Mouse (Mus musculus): ENCODE measurements at regions not wholly inside any gene's neighbourhood (a gene's known extent, or its start where the extent isn't known, plus 50 kb on each side); places are given as distances from the start of the nearest gene placed in this dataset.

GRCm38 (mm10) chr4:91051913-91052312 is 348.7 kb downstream of the Elavl2 start:
- no peak for DNase-seq (ENCODE audit: low spot score)

- DNase-seq (ENCODE audit: low spot score) = no peak
These were observed 371.1 kb downstream of the Elavl2 start for GRCm38 (mm10) chr4:91029462-91029861.

GRCm38 (mm10) chr4:91028013-91028626 is 372.5 kb downstream of the Elavl2 start:
- DNase-seq (ENCODE audit: low spot score) = no peak

- no peak for DNase-seq (ENCODE audit: low spot score)
These were observed 404.0 kb downstream of the Elavl2 start for GRCm38 (mm10) chr4:90996388-90997092.

- DNase-seq (ENCODE audit: low spot score) = no peak
These were observed 435.9 kb downstream of the Elavl2 start for GRCm38 (mm10) chr4:90964658-90965057.

- no peak for DNase-seq (ENCODE audit: low spot score)
These were observed 456.7 kb downstream of the Elavl2 start for GRCm38 (mm10) chr4:90943687-90944385.

GRCm38 (mm10) chr4:90917312-90918107 is 483.1 kb downstream of the Elavl2 start:
- DNase-seq (ENCODE audit: low spot score) = peak; percentile 24

GRCm38 (mm10) chr4:90906311-90906710 is 494.3 kb downstream of the Elavl2 start:
- no peak for DNase-seq (ENCODE audit: low spot score)

GRCm38 (mm10) chr4:90868209-90868608 is 532.4 kb downstream of the Elavl2 start:
- DNase-seq (ENCODE audit: low spot score) = no peak

- no peak for DNase-seq (ENCODE audit: low spot score)
These were observed 539.7 kb downstream of the Elavl2 start for GRCm38 (mm10) chr4:90860854-90861253.

GRCm38 (mm10) chr4:90839804-90840203 is 560.8 kb downstream of the Elavl2 start:
- DNase-seq (ENCODE audit: low spot score) = no peak

- no peak for DNase-seq (ENCODE audit: low spot score)
These were observed 580.5 kb downstream of the Zfp352 start for GRCm38 (mm10) chr4:90799078-90799477.

GRCm38 (mm10) chr4:90798637-90799036 is 580.0 kb downstream of the Zfp352 start:
- DNase-seq (ENCODE audit: low spot score) = no peak

GRCm38 (mm10) chr4:90797472-90797871 is 578.9 kb downstream of the Zfp352 start:
- no peak for DNase-seq (ENCODE audit: low spot score)
